Mouse (Mus musculus): Measurements from ENCODE around the gene Tmem135. TPM values are rescaled to one million over a fixed set of nuclear protein-coding genes. Genes with fewer than 3 reads are reported as not detected.

Gene Tmem135
- polyA plus RNA-seq, 1 experiment from 2014 or later, result 12.4 TPM

GRCm38 (mm10) chr7:89267542-89267941 lies 136.5 kb downstream of the Tmem135 start:
- Histone ChIP-seq H3K9ac (no peak overlapping the region), H3K9me3 (replicated peaks) (no peaks in the 10 kb centered on the region), H3K36me3 (peaks cover under 1% of the 10 kb centered on the region; the same call in 1 of the 2 replicates), H3K4me1 (replicated peaks) (no peaks in the 10 kb centered on the region; the same call in 1 of the 2 replicates), H3K27ac (no peak overlapping the region), H3K4me3 (replicated peaks) (no peak overlapping the region), H3K4me2 (no peak overlapping the region), H3K27me3 (no peaks in the 10 kb centered on the region)
- WGBS (ENCODE audit: insufficient replicate concordance), result 82% methylated on average over 1 of the region's 1 CpGs
- ATAC-seq (ENCODE audit: low read depth), result no peak
- DNase-seq, result no peak

GRCm38 (mm10) chr7:89266017-89266760 lies 137.8 kb downstream of the Tmem135 start:
- Histone ChIP-seq H3K4me3 (replicated peaks) (no peak overlapping the region), H3K27me3 (no peaks in the 10 kb centered on the region), H3K27ac (no peak overlapping the region), H3K4me2 (no peak overlapping the region), H3K36me3 (no peaks in the 10 kb centered on the region), H3K9ac (no peak overlapping the region), H3K9me3 (replicated peaks) (no peaks in the 10 kb centered on the region), H3K4me1 (replicated peaks) (no peaks in the 10 kb centered on the region; the same call in 1 of the 2 replicates)
- DNase-seq, result no peak
- no peak for ATAC-seq (ENCODE audit: low read depth)
- 78% methylated on average over 7 of the region's 7 CpGs for WGBS (ENCODE audit: insufficient replicate concordance)

- H3K27ac ChIP-seq, result no peak overlapping the region
- H3K4me3 ChIP-seq (replicated peaks), result no peak overlapping the region
- no peaks in the 10 kb centered on the region for H3K36me3 ChIP-seq
- H3K4me2 ChIP-seq, result no peak overlapping the region
- no peaks in the 10 kb centered on the region for H3K9me3 ChIP-seq (replicated peaks)
- no peak for ATAC-seq (ENCODE audit: low read depth)
- H3K9ac ChIP-seq, result no peak overlapping the region
- no peak for DNase-seq
- no peaks in the 10 kb centered on the region for H3K27me3 ChIP-seq
- H3K4me1 ChIP-seq (replicated peaks), result no peaks in the 10 kb centered on the region
These were observed 143.1 kb downstream of the Tmem135 start for GRCm38 (mm10) chr7:89260966-89261365.

GRCm38 (mm10) chr7:89258832-89259231 lies 145.2 kb downstream of the Tmem135 start:
- WGBS (ENCODE audit: insufficient replicate concordance), result 72% methylated on average over 2 of the region's 2 CpGs
- Histone ChIP-seq H3K9ac (no peak overlapping the region), H3K27ac (no peak overlapping the region), H3K4me2 (no peak overlapping the region), H3K9me3 (replicated peaks) (no peaks in the 10 kb centered on the region), H3K4me1 (replicated peaks) (no peaks in the 10 kb centered on the region), H3K27me3 (no peaks in the 10 kb centered on the region), H3K36me3 (no peaks in the 10 kb centered on the region), H3K4me3 (replicated peaks) (no peak overlapping the region)
- DNase-seq (no peak), ATAC-seq (ENCODE audit: low read depth) (no peak)

GRCm38 (mm10) chr7:89257871-89258502 lies 146.0 kb downstream of the Tmem135 start:
- Histone ChIP-seq H3K4me2 (no peak overlapping the region), H3K4me1 (replicated peaks) (no peaks in the 10 kb centered on the region), H3K27ac (no peak overlapping the region), H3K36me3 (no peaks in the 10 kb centered on the region), H3K9me3 (replicated peaks) (no peaks in the 10 kb centered on the region), H3K4me3 (replicated peaks) (no peak overlapping the region), H3K9ac (no peak overlapping the region), H3K27me3 (no peaks in the 10 kb centered on the region)
- DNase-seq (no peak), ATAC-seq (ENCODE audit: low read depth) (no peak)
- WGBS (ENCODE audit: insufficient replicate concordance), result 72% methylated on average over 4 of the region's 4 CpGs

DNA sequence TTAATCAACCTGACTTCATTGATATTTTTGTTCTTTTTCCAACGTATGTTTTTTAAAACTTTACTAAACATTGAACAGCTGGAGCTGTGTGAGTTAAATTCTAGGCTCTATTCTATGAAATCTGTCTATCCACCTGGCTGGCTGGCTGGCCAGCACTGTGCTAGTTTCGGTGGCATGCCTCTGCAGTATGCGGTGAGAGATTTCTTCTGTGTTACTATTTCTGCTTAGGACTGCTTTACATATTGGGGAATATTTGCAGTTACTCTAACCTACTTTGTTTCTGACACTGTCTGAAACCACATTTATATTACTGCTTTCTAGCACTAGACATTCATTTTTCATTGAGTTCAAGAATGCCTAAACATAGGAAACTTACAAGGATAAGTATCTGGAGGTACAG lies 150.2 kb downstream of the Tmem135 start:
- H3K9me3 ChIP-seq (replicated peaks), result no peaks in the 10 kb centered on the region
- no peaks in the 10 kb centered on the region for H3K36me3 ChIP-seq
- H3K4me3 ChIP-seq (replicated peaks), result no peak overlapping the region
- no peaks in the 10 kb centered on the region for H3K27me3 ChIP-seq
- WGBS (ENCODE audit: insufficient replicate concordance), result 72% methylated on average over 3 of the region's 3 CpGs
- no peak for ATAC-seq (ENCODE audit: low read depth)
- no peak for DNase-seq
- H3K9ac ChIP-seq, result no peak overlapping the region
- H3K4me2 ChIP-seq, result no peak overlapping the region
- H3K27ac ChIP-seq, result no peak overlapping the region
- H3K4me1 ChIP-seq (replicated peaks), result 0 out of 2 replicates have a peak, but pooled peaks cover 4% of the 10 kb centered on the region

GRCm38 (mm10) chr7:89253317-89253716 lies 150.7 kb downstream of the Tmem135 start:
- no peak overlapping the region for H3K4me3 ChIP-seq (replicated peaks)
- no peak for DNase-seq
- H3K36me3 ChIP-seq, result no peaks in the 10 kb centered on the region
- no peak overlapping the region for H3K4me2 ChIP-seq
- no peaks in the 10 kb centered on the region for H3K27me3 ChIP-seq
- ATAC-seq (ENCODE audit: low read depth), result no peak
- 50% methylated on average over 2 of the region's 2 CpGs for WGBS (ENCODE audit: insufficient replicate concordance)
- 0 out of 2 replicates have a peak, but pooled peaks cover 4% of the 10 kb centered on the region for H3K4me1 ChIP-seq (replicated peaks)
- H3K9me3 ChIP-seq (replicated peaks), result no peaks in the 10 kb centered on the region
- no peak overlapping the region for H3K9ac ChIP-seq
- no peak overlapping the region for H3K27ac ChIP-seq

DNA sequence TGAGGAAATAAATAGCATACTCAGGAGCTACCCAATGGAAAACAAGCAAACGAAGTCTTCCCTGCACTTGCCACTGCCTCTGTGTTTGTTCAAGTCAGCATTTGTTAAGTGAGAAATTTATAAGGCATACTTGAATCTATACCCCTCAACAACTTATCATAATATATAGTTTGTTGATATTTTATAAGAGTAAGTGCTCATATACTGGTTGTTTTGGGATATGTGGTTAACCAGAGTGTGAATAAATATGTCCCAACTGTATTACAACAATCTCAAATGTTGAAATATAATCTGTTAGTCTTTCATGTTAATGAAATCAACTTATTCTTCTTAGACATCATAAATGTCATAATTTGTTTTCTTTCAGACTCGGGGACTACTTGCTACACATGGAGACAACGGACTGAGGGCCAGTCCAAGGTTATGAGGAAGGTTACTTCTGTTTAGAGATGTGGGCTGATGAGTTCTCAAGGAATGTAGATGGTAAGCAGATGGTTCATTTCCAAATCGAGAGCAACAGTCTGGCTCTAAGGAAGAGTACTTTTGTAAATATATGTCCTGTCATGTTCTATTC lies 152.1 kb downstream of the Tmem135 start:
- no peaks in the 10 kb centered on the region for H3K27me3 ChIP-seq
- no peak overlapping the region for H3K4me3 ChIP-seq (replicated peaks)
- H3K4me2 ChIP-seq, result no peak overlapping the region
- H3K36me3 ChIP-seq, result no peaks in the 10 kb centered on the region
- no peak overlapping the region for H3K9ac ChIP-seq
- WGBS (ENCODE audit: insufficient replicate concordance), result 70% methylated on average over 4 of the region's 4 CpGs
- no peaks in the 10 kb centered on the region for H3K9me3 ChIP-seq (replicated peaks)
- 0 out of 2 replicates have a peak, but pooled peaks cover 4% of the 10 kb centered on the region for H3K4me1 ChIP-seq (replicated peaks)
- DNase-seq (no peak), ATAC-seq (ENCODE audit: low read depth) (no peak)
- H3K27ac ChIP-seq, result no peak overlapping the region

DNA sequence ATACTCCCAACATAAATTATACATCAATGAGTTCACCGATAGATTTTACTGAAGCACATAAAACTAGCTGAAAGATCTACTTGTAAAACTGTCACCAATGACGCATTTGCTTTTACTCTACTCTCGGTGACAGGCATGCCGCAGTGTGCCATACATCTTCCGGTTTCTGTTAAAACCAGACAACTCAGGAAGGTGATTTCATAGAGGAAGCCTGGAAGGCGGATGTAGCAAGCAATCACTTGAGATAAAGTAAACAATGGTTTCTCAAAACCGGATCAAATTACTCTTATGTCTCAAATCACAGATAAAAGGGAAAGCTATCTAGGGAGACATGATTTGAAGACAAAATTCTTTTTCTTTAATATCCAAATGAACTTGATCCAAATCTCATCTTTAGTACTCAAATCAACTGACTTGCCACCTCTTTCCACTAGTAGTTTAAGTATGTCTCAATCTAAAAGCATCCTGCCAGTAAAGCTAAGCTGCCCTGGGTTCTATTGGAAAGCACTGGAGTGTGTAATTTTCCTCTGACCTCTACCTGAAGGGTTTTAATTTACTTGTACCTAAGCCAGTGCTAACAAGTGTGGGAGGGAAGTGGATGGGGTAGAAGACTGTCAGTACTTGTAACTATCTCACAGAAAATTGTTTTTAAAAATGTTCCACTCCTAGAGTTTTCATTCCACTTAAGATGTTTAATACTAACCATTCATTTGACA lies 155.7 kb downstream of the Tmem135 start:
- WGBS (ENCODE audit: insufficient replicate concordance), result 13% methylated on average over 7 of the region's 7 CpGs
- H3K27me3 ChIP-seq, result no peaks in the 10 kb centered on the region
- 0 out of 2 replicates have a peak, but pooled peaks cover 4% of the 10 kb centered on the region for H3K4me1 ChIP-seq (replicated peaks)
- H3K4me3 ChIP-seq (replicated peaks), result no peak overlapping the region
- ATAC-seq (ENCODE audit: low read depth) (no peak), DNase-seq (no peak)
- no peak overlapping the region for H3K27ac ChIP-seq
- H3K4me2 ChIP-seq, result no peak overlapping the region
- H3K36me3 ChIP-seq, result no peaks in the 10 kb centered on the region
- H3K9ac ChIP-seq, result no peak overlapping the region
- H3K9me3 ChIP-seq (replicated peaks), result no peaks in the 10 kb centered on the region

- Histone ChIP-seq H3K36me3 (no peaks in the 10 kb centered on the region), H3K4me3 (replicated peaks) (no peak overlapping the region), H3K4me2 (no peak overlapping the region), H3K27me3 (no peaks in the 10 kb centered on the region), H3K9ac (no peak overlapping the region), H3K4me1 (replicated peaks) (peaks cover 9% of the 10 kb centered on the region), H3K9me3 (replicated peaks) (no peaks in the 10 kb centered on the region), H3K27ac (no peak overlapping the region)
- DNase-seq (no peak), ATAC-seq (ENCODE audit: low read depth) (no peak)
- WGBS (ENCODE audit: insufficient replicate concordance), result 62% methylated on average over 2 of the region's 2 CpGs
These were observed 156.9 kb downstream of the Tmem135 start for GRCm38 (mm10) chr7:89247012-89247710.

DNA sequence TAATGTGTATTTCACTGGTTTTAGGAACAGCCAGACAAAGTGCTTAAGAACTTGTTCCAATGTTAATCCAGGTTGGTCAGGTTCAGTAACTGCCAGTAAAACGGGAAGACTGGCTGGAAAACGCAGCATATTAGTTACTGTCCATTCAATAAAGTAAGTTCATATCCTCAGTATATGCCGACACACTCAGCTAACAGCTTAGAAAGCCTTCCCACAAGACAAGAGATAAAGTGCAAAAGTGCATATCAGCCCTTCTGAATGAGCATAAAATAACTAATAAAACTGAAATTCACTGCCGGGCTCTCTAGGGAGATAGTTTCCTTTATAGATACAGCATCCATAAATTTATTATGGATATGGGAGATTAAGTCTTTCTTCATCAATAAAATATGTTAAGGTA lies 161.5 kb downstream of the Tmem135 start:
- peak; percentile 79; the same call in 1 of the 2 replicates for ATAC-seq (ENCODE audit: low read depth)

More for the DNA sequence above, 161.5 kb downstream of the Tmem135 start:
- H3K27me3 ChIP-seq, result no peaks in the 10 kb centered on the region
- H3K27ac ChIP-seq, result 0 out of 2 replicates have a peak overlapping the region, but pooled peaks have one; percentile 11
- H3K4me2 ChIP-seq, result 0 out of 2 replicates have a peak overlapping the region, but pooled peaks have one; percentile 8
- no peak for DNase-seq
- peaks cover 6% of the 10 kb centered on the region; the same call in 1 of the 2 replicates for H3K36me3 ChIP-seq
- H3K4me1 ChIP-seq (replicated peaks), result peaks cover 7% of the 10 kb centered on the region
- H3K9me3 ChIP-seq (replicated peaks), result no peaks in the 10 kb centered on the region
- H3K4me3 ChIP-seq (replicated peaks), result no peak overlapping the region
- 43% methylated on average over 4 of the region's 4 CpGs for WGBS (ENCODE audit: insufficient replicate concordance)
- no peak overlapping the region for H3K9ac ChIP-seq

Measured in liver, embryonic 13.5 days (tissue).